Mouse (Mus musculus) stomach, postnatal 0 days (tissue): ENCODE data around the gene Fut1.

Experiments used
- CTCF ChIP-seq: IDR thresholded peaks from 2 replicates; pipeline ENCODE4 v1.5.1; 2016; ENCODE audit warnings: antibody characterized with exemption, low read depth, mild to moderate bottlenecking, moderate library complexity
- EP300 ChIP-seq: optimal IDR thresholded peaks from 2 replicates; pipeline ENCODE3; 2016; ENCODE audit warnings: antibody characterized with exemption

- TF ChIP-seq CTCF (no peak), EP300 (no peak)
Observed at GRCm38 (mm10) chr7:45573954-45574353, 43.1 kb upstream of the Fut1 start.
